Mouse (Mus musculus): ENCODE results near the gene Pdk2.

Gene Pdk2

GRCm38 (mm10) chr11:95041139-95041609 is at the start of gene Pdk2:
TSS of gene Pdk2 (minus strand) at chr11:95041354.
- DNase-seq (ENCODE audit: inconsistent ontology term) = peak; percentile 98

GRCm38 (mm10) chr11:95088857-95089779 is 48.0 kb upstream of the Pdk2 start:
- DNase-seq (ENCODE audit: inconsistent ontology term) = no peak

GRCm38 (mm10) chr11:95088286-95088685 is 47.1 kb upstream of the Pdk2 start:
- no peak for DNase-seq (ENCODE audit: inconsistent ontology term)

GRCm38 (mm10) chr11:95087301-95088228 is 46.4 kb upstream of the Pdk2 start:
- no peak for DNase-seq (ENCODE audit: inconsistent ontology term)

GRCm38 (mm10) chr11:95086229-95086628 is 45.1 kb upstream of the Pdk2 start:
- DNase-seq (ENCODE audit: inconsistent ontology term) = peak; percentile 35

- DNase-seq (ENCODE audit: inconsistent ontology term) = peak; percentile 71
Measured at GRCm38 (mm10) chr11:95085710-95086109, 44.6 kb upstream of the Pdk2 start.

GRCm38 (mm10) chr11:95084811-95085382 is 43.7 kb upstream of the Pdk2 start:
- DNase-seq (ENCODE audit: inconsistent ontology term) = no peak

GRCm38 (mm10) chr11:95084175-95084574 is 43.0 kb upstream of the Pdk2 start:
- no peak for DNase-seq (ENCODE audit: inconsistent ontology term)

- no peak for DNase-seq (ENCODE audit: inconsistent ontology term)
Measured at GRCm38 (mm10) chr11:95082896-95083295, 41.7 kb upstream of the Pdk2 start.

- no peak for DNase-seq (ENCODE audit: inconsistent ontology term)
Measured at GRCm38 (mm10) chr11:95080783-95081182, 39.6 kb upstream of the Pdk2 start.

GRCm38 (mm10) chr11:95079256-95079875 is 38.2 kb upstream of the Pdk2 start:
- DNase-seq (ENCODE audit: inconsistent ontology term) = no peak

- DNase-seq (ENCODE audit: inconsistent ontology term) = no peak
Measured at GRCm38 (mm10) chr11:95077956-95078355, 36.8 kb upstream of the Pdk2 start.

- peak; percentile 90 for DNase-seq (ENCODE audit: inconsistent ontology term)
Measured at GRCm38 (mm10) chr11:95076536-95077111, 35.5 kb upstream of the Pdk2 start, which contains the start of gene Itga3. TSS of gene Itga3 (minus strand) at chr11:95076801.

- DNase-seq (ENCODE audit: inconsistent ontology term) = peak; percentile 67
Measured at GRCm38 (mm10) chr11:95076041-95076535, 34.9 kb upstream of the Pdk2 start.

- DNase-seq (ENCODE audit: inconsistent ontology term) = peak; percentile 62
Measured at GRCm38 (mm10) chr11:95075197-95076040, 34.3 kb upstream of the Pdk2 start.

GRCm38 (mm10) chr11:95074694-95075093 is 33.5 kb upstream of the Pdk2 start:
- no peak for DNase-seq (ENCODE audit: inconsistent ontology term)

- DNase-seq (ENCODE audit: inconsistent ontology term) = no peak
Measured at GRCm38 (mm10) chr11:95073835-95074234, 32.7 kb upstream of the Pdk2 start.

GRCm38 (mm10) chr11:95072804-95073203 is 31.6 kb upstream of the Pdk2 start:
- no peak for DNase-seq (ENCODE audit: inconsistent ontology term)

GRCm38 (mm10) chr11:95072136-95072535 is 31.0 kb upstream of the Pdk2 start:
- no peak for DNase-seq (ENCODE audit: inconsistent ontology term)

- peak; percentile 85 for DNase-seq (ENCODE audit: inconsistent ontology term)
Measured at GRCm38 (mm10) chr11:95071266-95071665, 30.1 kb upstream of the Pdk2 start.
